Comparison of ENCODE assay signal across 13 mouse cellular contexts in genomic region chr6:59022621-59023020, GRCm38 (mm10). TPM values are rescaled to one million over a fixed set of nuclear protein-coding genes. Genes with fewer than 3 reads are reported as not detected.
DNase-seq lines count a peak whose midpoint lies in the region; ATAC-seq and TF ChIP-seq lines count a peak whose summit lies in the region.
"Had no signal": no experiment of that assay in that cellular context is flagged by ENCODE, and none has a peak within 500 bp of the region (broad histone marks: within the 10 kb centered on the region; RNA-seq: fewer than 3 reads in every experiment).

No protein-coding gene starts in this region.

- no peak for TF ChIP-seq CTCF in cerebellum, adult 2 months (IDR thresholded peaks at IDR 0.05; ENCODE audit: borderline replicate concordance, insufficient read depth, low read depth, low read length)

- H3K4me1 ChIP-seq in heart, embryonic 14.5 days (ENCODE audit: control insufficient read depth in 2 of 2, insufficient read depth in 2 of 2, low read length in 2 of 2): peaks cover 3 to 8% of the 10 kb centered on the region in 2 experiments; a peak in 3 of 4 replicates
- H3K4me1 ChIP-seq in liver, embryonic 16.5 days (ENCODE audit: control insufficient read depth, low read depth, low read length): no peaks in the 10 kb centered on the region
- no peaks in the 10 kb centered on the region for H3K4me1 ChIP-seq in liver, embryonic 11.5 days (replicated peaks; ENCODE audit: control insufficient read depth, insufficient read depth, low read length)
- peaks cover 5% of the 10 kb centered on the region; the same call in 1 of the 2 replicates for H3K4me1 ChIP-seq in midbrain, embryonic 16.5 days (ENCODE audit: control insufficient read depth, insufficient read depth, low read length)
- peaks cover 5% of the 10 kb centered on the region; the same call in 1 of the 2 replicates for H3K4me1 ChIP-seq in cerebellum, adult 2 months (ENCODE audit: control insufficient read depth, insufficient read depth, low read length)

- 62% methylated on average over 2 of the region's 2 CpGs for WGBS in heart, embryonic 14.5 days
- WGBS in liver, embryonic 16.5 days (ENCODE audit: insufficient replicate concordance): 67% methylated on average over 2 of the region's 2 CpGs
- WGBS in liver, embryonic 11.5 days: 80% methylated on average over 2 of the region's 2 CpGs
- 90% methylated on average over 2 of the region's 2 CpGs for WGBS in midbrain, embryonic 16.5 days
- WGBS in cerebellum, adult 2 months: 79% methylated on average over 2 of the region's 2 CpGs

- no peaks in the 10 kb centered on the region for H3K27me3 ChIP-seq in heart, embryonic 14.5 days (ENCODE audit: control insufficient read depth, insufficient read depth, low read length)
- no peaks in the 10 kb centered on the region for H3K27me3 ChIP-seq in liver, embryonic 16.5 days (ENCODE audit: control insufficient read depth, insufficient read depth, low read depth, low read length)
- H3K27me3 ChIP-seq in liver, embryonic 11.5 days (replicated peaks; ENCODE audit: control insufficient read depth, insufficient read depth, low read length): no peaks in the 10 kb centered on the region
- no peaks in the 10 kb centered on the region for H3K27me3 ChIP-seq in midbrain, embryonic 16.5 days (ENCODE audit: control insufficient read depth, insufficient read depth, low read depth, low read length)
- no peaks in the 10 kb centered on the region for H3K27me3 ChIP-seq in cerebellum, adult 2 months (ENCODE audit: control insufficient read depth, insufficient read depth, low read length)
- H3K27me3 ChIP-seq: forebrain, embryonic 15.5 days; liver, embryonic 13.5 days had no signal

- H3K27ac ChIP-seq in heart, embryonic 14.5 days (replicated peaks in 1 of 2; ENCODE audit: control insufficient read depth in 1 of 2, insufficient read depth in 1 of 2, low read depth in 2 of 2, low read length in 2 of 2): no peak overlapping the region
- H3K27ac ChIP-seq in liver, embryonic 16.5 days (ENCODE audit: low read length): no peak overlapping the region
- no peak overlapping the region for H3K27ac ChIP-seq in liver, embryonic 11.5 days (ENCODE audit: low read depth, low read length)
- no peak overlapping the region for H3K27ac ChIP-seq in midbrain, embryonic 16.5 days (ENCODE audit: low read length)
- no peak overlapping the region for H3K27ac ChIP-seq in cerebellum, adult 2 months (ENCODE audit: insufficient read depth, low read length)
- H3K27ac ChIP-seq: forebrain, embryonic 15.5 days; left cerebral cortex, adult 2 months; liver, embryonic 13.5 days had no signal

- intact Hi-C loops in heart, postnatal 25 days (cut with DNase I): loop anchor here (5.0 kb wide), 2 partner anchors 55 to 95 kb away; no protein-coding TSS in a partner anchor

- no peak for TF ChIP-seq POLR2A in cerebellum, adult 2 months (IDR thresholded peaks at IDR 0.05; ENCODE audit: borderline replicate concordance, insufficient read depth, low read length)

- H3K4me2 ChIP-seq in heart, embryonic 14.5 days (ENCODE audit: low read length): peak overlapping the region; percentile 71
- H3K4me2 ChIP-seq in liver, embryonic 16.5 days (ENCODE audit: low read depth, low read length): peak overlapping the region; percentile 19
- no peak overlapping the region for H3K4me2 ChIP-seq in liver, embryonic 11.5 days
- peak overlapping the region; percentile 59 for H3K4me2 ChIP-seq in midbrain, embryonic 16.5 days (ENCODE audit: low read length)
- H3K4me2 ChIP-seq: liver, embryonic 13.5 days had no signal

- no peaks in the 10 kb centered on the region for H3K36me3 ChIP-seq in heart, embryonic 14.5 days (ENCODE audit: control insufficient read depth, insufficient read depth, low read length)
- no peaks in the 10 kb centered on the region for H3K36me3 ChIP-seq in liver, embryonic 16.5 days (ENCODE audit: control insufficient read depth, insufficient read depth)
- H3K36me3 ChIP-seq in liver, embryonic 11.5 days (ENCODE audit: control insufficient read depth, insufficient read depth, low read length): no peaks in the 10 kb centered on the region
- H3K36me3 ChIP-seq in midbrain, embryonic 16.5 days (ENCODE audit: control insufficient read depth, insufficient read depth, low read length): no peaks in the 10 kb centered on the region
- H3K36me3 ChIP-seq: forebrain, embryonic 15.5 days; liver, embryonic 13.5 days had no signal

- H3K9ac ChIP-seq in heart, embryonic 14.5 days (ENCODE audit: low read length): 0 out of 2 replicates have a peak overlapping the region, but pooled peaks have one; percentile 4
- no peak overlapping the region for H3K9ac ChIP-seq in liver, embryonic 16.5 days (ENCODE audit: low read depth, low read length)
- H3K9ac ChIP-seq in liver, embryonic 11.5 days (ENCODE audit: low read depth, low read length): no peak overlapping the region
- H3K9ac ChIP-seq in midbrain, embryonic 16.5 days (ENCODE audit: low read depth, low read length): no peak overlapping the region
- H3K9ac ChIP-seq: forebrain, embryonic 15.5 days; liver, embryonic 13.5 days had no signal

- ATAC-seq in heart, embryonic 14.5 days (ENCODE audit: insufficient number of reproducible peaks, insufficient read depth, low FRiP score, low read depth): no peak
- no peak for ATAC-seq in liver, embryonic 16.5 days (ENCODE audit: low read depth)
- ATAC-seq in liver, embryonic 11.5 days (replicated peaks; ENCODE audit: low FRiP score): no peak
- no peak for ATAC-seq in midbrain, embryonic 16.5 days
- ATAC-seq: forebrain, embryonic 15.5 days had no signal

- H3K4me3 ChIP-seq in heart, embryonic 14.5 days (ENCODE audit: control insufficient read depth in 1 of 2, insufficient read depth in 1 of 2, low read depth in 1 of 2, low read length in 2 of 2): peak overlapping the region in 1 of 2 experiments; percentile 55; a peak in 1 of 4 replicates
- no peak overlapping the region for H3K4me3 ChIP-seq in liver, embryonic 16.5 days (ENCODE audit: low read depth, low read length)
- H3K4me3 ChIP-seq in liver, embryonic 11.5 days (ENCODE audit: low read depth, low read length): no peak overlapping the region
- H3K4me3 ChIP-seq in midbrain, embryonic 16.5 days (ENCODE audit: low read depth, low read length): no peak overlapping the region
- no peak overlapping the region for H3K4me3 ChIP-seq in cerebellum, adult 2 months (replicated peaks; ENCODE audit: insufficient read depth, low read depth, low read length)
- H3K4me3 ChIP-seq: liver, embryonic 13.5 days had no signal

- no peaks in the 10 kb centered on the region for H3K9me3 ChIP-seq in heart, embryonic 14.5 days (ENCODE audit: control insufficient read depth, low read length)
- no peaks in the 10 kb centered on the region for H3K9me3 ChIP-seq in liver, embryonic 16.5 days (replicated peaks; ENCODE audit: control insufficient read depth, low read length)
- H3K9me3 ChIP-seq in liver, embryonic 11.5 days (ENCODE audit: control insufficient read depth, low read length): no peaks in the 10 kb centered on the region
- no peaks in the 10 kb centered on the region for H3K9me3 ChIP-seq in midbrain, embryonic 16.5 days (replicated peaks; ENCODE audit: control insufficient read depth, low read length, poor library complexity, severe bottlenecking)
- H3K9me3 ChIP-seq: forebrain, embryonic 15.5 days; liver, embryonic 13.5 days had no signal

- no peak for DNase-seq in heart, postnatal 25 days (ENCODE audit: low spot score)
- DNase-seq in liver, embryonic 11.5 days (ENCODE audit: low spot score): no peak
- peak; percentile 51 for DNase-seq in Muller cell, postnatal 12 days (ENCODE audit: inconsistent ontology term)
- no peak for DNase-seq in cerebellum, adult 2 months
- DNase-seq in cerebellum, adult 11 months: no peak
- DNase-seq: cerebellum, adult 9-10 months; kidney, postnatal 14 days; liver, embryonic 13.5 days had no signal

RNA-seq across cellular contexts. Expression of gene Fam13a, which starts 1.7 kb away (rescaled TPM):
- polyA plus RNA-seq in heart, embryonic 14.5 days (2014; fragmentation: Nextera tagmentation; extraction: Ambion mirVana): 8.9 and 9.0 TPM in 2 replicates
- total RNA-seq in heart, postnatal 25 days (2021): 10 to 100 TPM; 21.2 to 27.4 TPM
- polyA plus RNA-seq in liver, embryonic 16.5 days (2015; fragmentation: Nextera tagmentation; extraction: Ambion mirVana): 3.9 and 4.8 TPM in 2 replicates
- polyA plus RNA-seq in liver, embryonic 11.5 days (2014; fragmentation: Nextera tagmentation; extraction: Ambion mirVana): 1.5 and 2.1 TPM in 2 replicates
- 11.6 and 13.0 TPM in 2 replicates for polyA plus RNA-seq in midbrain, embryonic 16.5 days (2015; fragmentation: Nextera tagmentation; extraction: Ambion mirVana)
- polyA plus RNA-seq in cerebellum, adult 2 months (2012; rRNA removed): 23.4 and 23.5 TPM in 2 replicates
